Mouse (Mus musculus): ENCODE measurements around the gene Ccdc84. TPM values are rescaled to one million over a fixed set of nuclear protein-coding genes. Genes with fewer than 3 reads are reported as not detected.
"Not testable (repeated sequence)": the region's sequence is repeated elsewhere in the genome, so short reads cannot be mapped to it uniquely, and the experiment has no call there.

The Ccdc84 gene
- polyA plus RNA-seq, 1 experiment from 2014 or later, result 24.5 TPM

DNA sequence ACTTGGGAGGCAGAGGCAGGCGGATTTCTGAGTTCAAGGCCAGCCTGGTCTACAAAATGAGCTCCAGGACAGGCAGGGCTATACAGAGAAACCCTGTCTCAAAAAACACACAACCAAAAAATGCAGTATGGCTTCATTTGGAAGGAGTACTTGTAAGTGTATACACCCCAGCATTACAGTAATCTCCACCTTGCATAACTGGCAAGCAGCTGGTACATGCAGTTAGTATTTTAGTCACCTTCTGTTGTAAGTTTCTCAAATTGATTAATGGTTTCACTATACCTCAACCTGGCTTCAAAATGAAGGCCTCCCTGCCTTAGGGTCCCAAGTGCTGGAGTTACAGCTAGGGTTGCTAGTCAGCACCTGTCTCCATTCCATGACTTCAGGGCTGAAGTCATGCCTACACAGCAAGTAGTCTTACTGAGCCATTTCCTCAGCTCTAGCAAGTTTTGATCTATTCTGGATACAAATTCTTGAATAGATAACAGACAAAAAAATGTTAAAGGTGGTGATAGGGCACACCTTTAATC, 6.7 kb downstream of the Ccdc84 start:
- H3K27me3 ChIP-seq (replicated peaks; ENCODE audit: insufficient read depth, low read length), result no peaks in the 10 kb centered on the region
- no peak overlapping the region for H3K27ac ChIP-seq (ENCODE audit: low read length)
- no peaks in the 10 kb centered on the region for H3K9me3 ChIP-seq (ENCODE audit: low read length)
- DNase-seq (ENCODE audit: low spot score) (no peak), ATAC-seq (no peak)
- peaks cover 16% of the 10 kb centered on the region for H3K36me3 ChIP-seq (ENCODE audit: insufficient read depth, low read length)
- WGBS, result 83% methylated on average over 1 of the region's 1 CpGs
- H3K4me3 ChIP-seq (ENCODE audit: low read depth, low read length), result no peak overlapping the region
- H3K4me1 ChIP-seq (ENCODE audit: insufficient read depth, low read depth, low read length), result peaks cover 3% of the 10 kb centered on the region; the same call in 1 of the 2 replicates
- TF ChIP-seq CTCF (IDR thresholded peaks at IDR 0.05) (no peak), EP300 (IDR thresholded peaks at IDR 0.05) (no peak)
- no peak overlapping the region for H3K9ac ChIP-seq (replicated peaks; ENCODE audit: low read depth)
- no peak overlapping the region for H3K4me2 ChIP-seq (replicated peaks; ENCODE audit: low read depth, low read length)

DNA sequence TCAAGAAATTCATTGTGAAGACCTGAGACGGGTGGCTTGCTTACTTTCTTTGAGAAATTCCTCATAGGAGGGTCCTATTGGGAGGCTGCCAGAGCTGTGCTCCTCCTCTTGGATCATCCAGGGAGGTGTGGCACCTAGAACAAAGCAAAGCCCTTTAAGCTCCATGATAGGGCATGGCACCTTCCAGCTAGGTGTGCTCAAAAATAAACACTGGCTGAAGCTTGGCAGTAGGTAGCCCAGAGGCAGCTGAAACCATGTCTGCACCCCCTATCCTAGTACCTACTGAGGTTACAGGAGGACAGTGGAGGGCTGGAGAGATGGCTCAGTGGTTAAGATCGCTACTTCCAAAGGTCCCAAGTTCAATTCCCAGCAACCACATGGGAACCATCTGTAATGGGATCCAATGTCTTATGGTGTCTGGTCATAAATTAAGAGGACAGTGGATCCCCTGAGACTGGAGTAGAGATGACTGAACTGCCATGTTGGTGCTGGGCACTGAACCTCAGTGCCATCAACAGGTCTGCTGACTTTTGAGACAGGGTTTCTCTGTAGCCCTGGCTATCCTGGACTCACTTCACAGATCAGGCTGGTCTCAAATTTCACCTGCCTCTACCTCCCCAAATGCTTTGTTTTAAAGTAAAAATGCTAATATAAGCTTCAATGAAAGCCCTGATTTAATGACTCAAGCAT, 7.6 kb downstream of the Ccdc84 start:
- TF ChIP-seq EP300 (IDR thresholded peaks at IDR 0.05), result no peak
- TF ChIP-seq CTCF (IDR thresholded peaks at IDR 0.05), result no peak
- DNase-seq (ENCODE audit: low spot score) (no peak), ATAC-seq (no peak)
- no peak overlapping the region for H3K27ac ChIP-seq (ENCODE audit: low read length)
- WGBS, result 80% methylated on average over 2 of the region's 2 CpGs
- H3K27me3 ChIP-seq (replicated peaks; ENCODE audit: insufficient read depth, low read length), result no peaks in the 10 kb centered on the region
- H3K9ac ChIP-seq (replicated peaks; ENCODE audit: low read depth), result no peak overlapping the region
- H3K4me3 ChIP-seq (ENCODE audit: low read depth, low read length), result no peak overlapping the region
- H3K4me2 ChIP-seq (replicated peaks; ENCODE audit: low read depth, low read length), result no peak overlapping the region
- no peaks in the 10 kb centered on the region for H3K9me3 ChIP-seq (ENCODE audit: low read length)
- H3K36me3 ChIP-seq (ENCODE audit: insufficient read depth, low read length), result peaks cover 16% of the 10 kb centered on the region
- H3K4me1 ChIP-seq (ENCODE audit: insufficient read depth, low read depth, low read length), result peaks cover 3% of the 10 kb centered on the region; the same call in 1 of the 2 replicates

DNA sequence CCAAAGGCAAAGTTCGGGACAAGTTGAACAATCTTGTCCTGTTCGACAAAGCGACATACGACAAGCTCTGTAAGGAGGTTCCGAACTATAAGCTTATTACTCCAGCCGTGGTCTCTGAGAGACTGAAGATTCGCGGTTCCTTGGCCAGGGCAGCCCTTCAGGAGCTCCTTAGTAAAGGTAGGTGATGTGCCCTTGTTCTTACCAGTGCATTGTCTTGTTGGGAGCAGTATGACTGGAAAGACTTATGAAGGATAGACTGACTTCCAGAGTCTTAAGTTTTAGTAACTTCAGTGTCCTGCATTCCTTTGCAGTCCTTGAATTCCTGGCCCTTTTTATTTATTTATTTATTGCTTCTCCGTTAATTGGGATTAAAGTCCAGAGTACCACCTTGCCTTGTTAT, 9.7 kb downstream of the Ccdc84 start:
- ATAC-seq; H3K4me1 ChIP-seq (ENCODE audit: insufficient read depth, low read depth, low read length); H3K27me3 ChIP-seq (replicated peaks; ENCODE audit: insufficient read depth, low read length); DNase-seq (ENCODE audit: low spot score); H3K27ac ChIP-seq (ENCODE audit: low read length); H3K4me3 ChIP-seq (ENCODE audit: low read depth, low read length); H3K9me3 ChIP-seq (ENCODE audit: low read length): not testable (repeated sequence)
- WGBS, result 76% methylated on average over 9 of the region's 9 CpGs
- peaks cover 19% of the 10 kb centered on the region for H3K36me3 ChIP-seq (ENCODE audit: insufficient read depth, low read length)
- peak overlapping the region; percentile 56; the same call in 1 of the 2 replicates for H3K4me2 ChIP-seq (replicated peaks; ENCODE audit: low read depth, low read length)
- peak overlapping the region; percentile 89; the same call in 1 of the 2 replicates for H3K9ac ChIP-seq (replicated peaks; ENCODE audit: low read depth)

DNA sequence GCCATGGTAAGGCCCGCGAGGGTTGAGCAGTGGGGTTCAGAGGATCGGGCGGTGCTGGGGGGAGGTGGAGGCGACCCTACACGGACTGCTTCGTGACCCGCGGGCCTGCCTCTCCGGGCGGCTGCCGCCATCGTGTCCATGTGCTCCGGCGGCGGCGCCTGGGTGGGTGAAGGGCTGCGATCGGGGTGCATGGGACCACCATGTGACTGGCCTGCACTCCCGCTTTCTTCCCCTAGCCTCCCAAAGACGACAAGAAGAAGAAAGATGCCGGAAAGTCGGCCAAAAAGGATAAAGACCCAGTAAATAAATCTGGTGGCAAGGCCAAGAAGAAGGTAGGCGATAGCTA, 10.6 kb downstream of the Ccdc84 start:
- peak overlapping the region; percentile 56 for H3K4me2 ChIP-seq (replicated peaks; ENCODE audit: low read depth, low read length)
- DNase-seq (ENCODE audit: low spot score) (no peak), ATAC-seq (peak; percentile 33; the same call in 1 of the 2 replicates)
- peak overlapping the region; percentile 90 for H3K27ac ChIP-seq (ENCODE audit: low read length)
- H3K9me3 ChIP-seq (ENCODE audit: low read length), result no peaks in the 10 kb centered on the region
- peak overlapping the region; percentile 79 for H3K4me3 ChIP-seq (ENCODE audit: low read depth, low read length)
- under 1% methylated on average over 24 of the region's 24 CpGs for WGBS
- peaks cover 26% of the 10 kb centered on the region for H3K36me3 ChIP-seq (ENCODE audit: insufficient read depth, low read length)
- no peaks in the 10 kb centered on the region for H3K27me3 ChIP-seq (replicated peaks; ENCODE audit: insufficient read depth, low read length)
- TF ChIP-seq CTCF (IDR thresholded peaks at IDR 0.05) (no peak), EP300 (IDR thresholded peaks at IDR 0.05) (no peak)
- peaks cover 3% of the 10 kb centered on the region; the same call in 1 of the 2 replicates for H3K4me1 ChIP-seq (ENCODE audit: insufficient read depth, low read depth, low read length)
- H3K9ac ChIP-seq (replicated peaks; ENCODE audit: low read depth), result peak overlapping the region; percentile 89

DNA sequence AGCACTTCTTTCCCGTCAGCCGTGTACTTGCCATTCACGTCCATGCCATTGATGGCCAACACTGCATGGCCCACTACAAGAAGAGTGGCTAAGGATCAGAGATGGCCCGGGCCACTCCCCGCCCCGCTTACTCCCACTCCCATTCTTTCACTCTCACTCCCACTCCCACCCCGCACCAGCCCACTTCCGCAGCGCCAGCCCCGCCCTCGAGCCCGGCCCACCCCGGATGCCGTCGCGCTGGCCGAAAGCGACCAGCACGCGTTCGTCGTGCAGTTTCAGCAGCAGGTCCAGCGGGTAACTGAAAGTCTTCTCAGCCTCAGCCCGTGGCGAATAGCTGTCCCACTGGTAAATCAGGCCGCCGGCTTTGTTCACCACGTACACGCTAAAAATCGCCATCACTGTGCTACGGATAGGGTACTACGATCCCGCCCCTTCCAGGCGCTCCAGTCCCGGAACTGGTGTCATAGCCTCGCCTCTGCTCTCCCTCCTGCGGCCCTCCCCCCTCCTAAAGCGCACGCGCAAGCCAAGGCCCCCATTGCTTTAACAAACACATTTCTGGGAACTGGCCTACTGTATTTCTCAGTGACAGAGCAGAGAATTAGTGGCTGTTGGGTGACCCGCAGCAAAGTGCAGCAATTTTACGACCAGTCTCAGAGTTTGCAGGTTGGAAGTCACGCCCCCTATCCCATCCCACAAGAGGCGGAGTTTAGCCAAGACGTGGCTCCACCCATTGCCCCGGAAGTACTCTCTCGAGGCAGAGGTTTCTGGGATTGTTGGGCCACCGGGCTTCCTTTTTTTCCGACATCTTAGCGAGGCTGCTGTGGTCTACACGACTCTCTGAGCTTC, 11.2 kb downstream of the Ccdc84 start, which contains the start of the genes Rps25 and Trappc4:
TSS of gene Rps25 (plus strand) at position 234 of the 846 bp plus-strand sequence.
TSS of gene Trappc4 (minus strand) at position 695 of the 846 bp plus-strand sequence.
- WGBS, result under 1% methylated on average over 51 of the region's 51 CpGs
- TF ChIP-seq CTCF (IDR thresholded peaks at IDR 0.05), result no peak
- TF ChIP-seq EP300 (IDR thresholded peaks at IDR 0.05), result no peak

DNA sequence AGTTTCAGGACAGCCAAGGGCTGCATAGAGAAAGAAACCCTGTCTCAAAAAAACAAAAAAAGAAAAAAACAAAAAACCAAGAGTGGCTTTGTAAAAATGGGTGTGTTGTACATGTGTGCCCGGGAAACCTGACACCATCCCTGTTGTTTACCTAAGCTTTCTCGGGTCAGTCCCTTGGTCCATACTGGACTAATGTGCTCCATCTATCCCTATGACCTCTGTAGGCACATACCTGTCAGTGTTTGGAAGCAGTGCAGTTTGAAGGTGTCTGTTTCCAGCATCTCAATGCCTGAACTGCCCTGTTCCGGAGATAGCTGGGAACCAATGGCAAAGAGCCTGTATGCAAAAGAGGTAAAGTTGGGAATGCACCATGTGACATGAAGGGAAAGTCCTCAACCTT, 13.4 kb downstream of the Ccdc84 start:
- Histone ChIP-seq H3K36me3 (ENCODE audit: insufficient read depth, low read length) (peaks cover 30% of the 10 kb centered on the region), H3K27me3 (replicated peaks; ENCODE audit: insufficient read depth, low read length) (no peaks in the 10 kb centered on the region), H3K4me2 (replicated peaks; ENCODE audit: low read depth, low read length) (no peak overlapping the region), H3K9ac (replicated peaks; ENCODE audit: low read depth) (no peak overlapping the region), H3K9me3 (ENCODE audit: low read length) (no peaks in the 10 kb centered on the region), H3K4me3 (ENCODE audit: low read depth, low read length) (no peak overlapping the region), H3K4me1 (ENCODE audit: insufficient read depth, low read depth, low read length) (peaks cover 3% of the 10 kb centered on the region; the same call in 1 of the 2 replicates), H3K27ac (ENCODE audit: low read length) (no peak overlapping the region)
- 52% methylated on average over 3 of the region's 3 CpGs for WGBS
- no peak for ATAC-seq
- TF ChIP-seq CTCF (IDR thresholded peaks at IDR 0.05) (no peak), EP300 (IDR thresholded peaks at IDR 0.05) (no peak)
- no peak for DNase-seq (ENCODE audit: low spot score)

More for the DNA sequence above, 11.2 kb downstream of the Ccdc84 start, which contains the start of the genes Rps25 and Trappc4:
- Histone ChIP-seq H3K4me1 (ENCODE audit: insufficient read depth, low read depth, low read length) (peaks cover 3% of the 10 kb centered on the region; the same call in 1 of the 2 replicates), H3K36me3 (ENCODE audit: insufficient read depth, low read length) (peaks cover 32% of the 10 kb centered on the region), H3K27me3 (replicated peaks; ENCODE audit: insufficient read depth, low read length) (no peaks in the 10 kb centered on the region), H3K9me3 (ENCODE audit: low read length) (no peaks in the 10 kb centered on the region), H3K27ac (ENCODE audit: low read length) (peak within 1 kb of the TSS; percentile 90), H3K4me3 (ENCODE audit: low read depth, low read length) (peak within 1 kb of the TSS; percentile 79), H3K4me2 (replicated peaks; ENCODE audit: low read depth, low read length) (peak within 1 kb of the TSS; percentile 56), H3K9ac (replicated peaks; ENCODE audit: low read depth) (peak within 1 kb of the TSS; percentile 89)
- ATAC-seq (peak; percentile 97), DNase-seq (ENCODE audit: low spot score) (peak; percentile 98)

Measured in lung, postnatal 0 days (tissue).